Mouse (Mus musculus) spleen, adult 18-20 months (tissue): ENCODE data around the gene Smim9.
"Not testable (repeated sequence)": the region's sequence is repeated elsewhere in the genome, so short reads cannot be mapped to it uniquely, and the experiment has no call there.

Experiments used
- DNase-seq, 2 experiments: peaks; one replicate each; pipeline ENCODE4 v3.0.0; 2022; ENCODE audit warnings: mixed read lengths in 2 of 2

Gene Smim9

GRCm38 (mm10) chrX:75163670-75164069 lies at the start of gene Smim9:
TSS of gene Smim9 (minus strand) at chrX:75163770.
- no peak for DNase-seq

DNA sequence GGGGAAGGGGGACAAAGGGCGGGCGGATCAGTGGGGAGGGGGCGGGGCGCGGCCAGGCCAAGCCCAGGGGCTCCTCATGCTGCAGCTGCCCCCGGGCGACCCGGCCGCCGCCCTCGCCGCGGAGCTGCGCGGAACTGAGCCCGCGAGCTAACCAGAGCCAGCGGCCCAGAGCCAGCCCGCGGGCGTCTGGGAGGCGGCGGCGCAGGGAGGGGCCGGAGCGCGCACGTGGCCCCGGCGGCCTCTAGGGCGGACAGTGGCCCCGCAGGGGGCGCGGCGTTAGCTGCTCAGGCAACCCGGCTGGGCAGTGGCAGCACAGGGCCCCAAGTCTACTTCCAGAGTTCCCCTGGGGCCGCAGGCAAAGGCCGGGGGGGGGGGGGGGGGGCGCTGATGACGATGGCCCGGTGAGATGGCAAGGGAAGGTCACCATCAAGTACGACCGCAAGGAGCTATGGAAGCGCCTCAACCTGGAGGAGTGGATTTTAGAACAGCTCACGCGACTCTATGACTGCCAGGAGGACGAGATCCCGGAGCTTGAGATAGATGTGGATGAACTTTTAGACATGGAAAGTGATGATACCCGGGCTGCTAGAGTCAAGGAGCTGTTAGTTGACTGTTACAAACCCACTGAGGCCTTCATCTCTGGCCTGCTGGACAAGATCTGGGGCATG lies 7.9 kb downstream of the Smim9 start:
- DNase-seq: peak in 1 of 2 experiments; percentile 30

- no peak for DNase-seq
These were observed 11.3 kb downstream of the Smim9 start for GRCm38 (mm10) chrX:75152249-75152648.

DNA sequence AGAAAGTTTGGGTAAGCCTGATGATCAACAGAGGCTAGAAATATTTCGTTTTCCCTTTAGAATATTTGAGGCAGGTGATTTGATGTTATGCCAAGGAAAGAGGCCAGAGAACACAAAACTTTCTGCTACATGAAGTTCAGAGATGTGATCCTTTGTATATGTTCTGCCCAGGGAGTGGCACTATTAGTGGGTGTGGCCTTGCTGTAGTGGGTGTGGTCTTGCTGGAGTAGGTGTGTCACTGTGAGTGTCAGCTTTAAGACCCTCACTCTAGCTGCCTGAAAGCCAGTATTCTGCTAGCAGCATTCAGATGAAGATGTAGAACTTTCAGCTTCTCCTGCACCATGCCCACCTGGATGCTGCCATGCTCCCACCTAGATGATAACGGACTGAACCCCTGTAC lies 13.3 kb downstream of the Smim9 start:
- no peak for DNase-seq

GRCm38 (mm10) chrX:75148414-75148813 lies 15.2 kb downstream of the Smim9 start:
- DNase-seq: no peak

GRCm38 (mm10) chrX:75143124-75143555 lies 20.4 kb downstream of the Smim9 start:
- not testable (repeated sequence) for DNase-seq

DNA sequence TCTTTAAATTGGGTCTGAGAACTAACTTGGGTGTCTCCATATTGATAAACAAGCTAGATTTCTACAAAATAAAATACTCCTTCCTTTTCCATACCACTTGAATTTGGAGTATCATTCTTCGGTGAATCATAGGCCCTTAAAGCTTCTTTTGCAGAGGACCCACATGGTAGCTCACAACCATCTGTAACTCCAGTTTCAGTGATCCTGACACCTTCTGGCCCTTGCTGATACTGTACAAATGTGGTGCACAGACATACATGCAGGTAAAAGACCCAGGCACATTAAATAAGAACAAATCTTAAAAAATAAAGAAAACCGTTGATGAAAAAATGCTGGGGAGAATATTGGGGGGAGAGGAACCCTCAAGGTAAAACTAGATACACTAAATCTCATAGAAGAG lies 25.4 kb downstream of the Smim9 start:
- DNase-seq: no peak

- DNase-seq: no peak
These were observed 25.8 kb downstream of the Smim9 start for GRCm38 (mm10) chrX:75137729-75138128.

DNA sequence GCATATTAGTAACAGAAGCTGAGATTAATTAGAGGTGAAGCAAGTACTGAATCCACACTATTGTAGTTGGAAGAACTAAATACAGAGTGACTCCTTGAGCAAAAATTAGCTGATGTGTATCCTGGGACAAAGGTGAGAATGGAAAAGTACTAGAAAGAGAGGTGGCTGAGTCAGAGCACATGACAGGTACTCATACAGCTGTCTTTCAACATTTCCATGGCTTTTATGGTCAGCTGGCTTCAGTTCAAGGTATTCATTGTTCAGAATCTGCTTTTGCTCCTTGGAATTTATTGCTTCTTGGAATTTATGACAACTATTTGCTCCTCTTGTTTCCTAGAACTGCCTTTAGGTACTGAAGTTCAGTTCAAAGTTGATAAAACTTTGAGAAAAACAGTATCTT lies 26.6 kb downstream of the Smim9 start:
- DNase-seq: no peak

GRCm38 (mm10) chrX:75130467-75131160 lies 33.0 kb downstream of the Smim9 start, which contains the start of gene Mpp1:
TSS of gene Mpp1 (minus strand) at chrX:75131016.
- DNase-seq: peak; percentile 65 to 71

- DNase-seq: no peak
These were observed 34.1 kb downstream of the Smim9 start for GRCm38 (mm10) chrX:75129474-75129873.

DNA sequence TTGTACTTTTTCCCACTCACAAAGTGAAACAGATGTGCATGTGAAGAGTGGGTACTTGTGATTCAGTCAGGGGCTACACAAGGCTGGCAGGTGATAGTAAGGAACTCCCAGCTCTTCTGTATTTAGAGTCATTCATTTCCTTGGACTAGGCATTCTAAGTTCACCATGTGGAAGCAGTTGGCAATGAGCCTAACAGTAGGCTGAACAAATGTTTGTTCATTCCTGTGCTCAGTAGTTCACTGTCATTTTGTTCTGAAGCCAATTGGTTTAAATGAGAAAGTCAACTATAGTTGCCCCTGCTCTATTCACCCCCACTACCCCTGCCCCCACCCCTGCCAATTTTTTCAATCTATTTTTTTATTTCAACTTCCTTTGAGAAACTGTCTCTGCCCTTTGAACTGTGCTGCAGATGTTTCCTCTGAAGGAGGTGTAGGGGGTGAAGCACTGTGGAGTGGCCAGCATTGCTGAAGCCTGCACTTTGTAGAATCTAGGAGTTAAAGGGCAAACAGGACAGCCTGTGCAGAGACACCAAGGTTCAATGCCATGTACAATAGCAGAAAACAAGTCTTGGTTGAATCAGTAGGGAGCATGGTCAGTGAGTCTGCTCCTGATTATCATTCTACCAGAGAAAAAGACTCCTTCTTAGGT lies 35.1 kb downstream of the Smim9 start:
- DNase-seq: no peak

- DNase-seq: no peak
These were observed 36.7 kb downstream of the Smim9 start for GRCm38 (mm10) chrX:75126893-75127292.

GRCm38 (mm10) chrX:75125606-75126005 lies 38.0 kb downstream of the Smim9 start:
- DNase-seq: no peak

DNA sequence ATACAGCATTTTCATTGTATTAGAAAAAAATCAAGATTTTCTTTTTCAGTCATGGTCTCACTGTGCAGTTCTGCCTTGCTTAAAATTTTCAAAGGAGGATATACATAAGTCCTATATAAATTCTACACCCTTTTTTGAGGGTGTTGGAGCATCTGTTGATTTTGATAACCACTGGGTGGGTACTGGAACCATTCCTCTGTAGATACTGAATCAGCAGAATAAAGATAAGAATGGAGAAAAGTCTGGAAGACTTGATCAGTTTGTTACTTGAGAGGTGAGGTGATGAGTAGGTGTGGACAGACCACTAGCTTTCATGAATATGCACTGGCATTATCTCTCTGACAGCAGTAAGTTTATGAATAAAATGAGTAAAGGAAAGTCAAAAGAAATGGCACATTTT lies 48.0 kb downstream of the Smim9 start:
- DNase-seq: no peak

DNA sequence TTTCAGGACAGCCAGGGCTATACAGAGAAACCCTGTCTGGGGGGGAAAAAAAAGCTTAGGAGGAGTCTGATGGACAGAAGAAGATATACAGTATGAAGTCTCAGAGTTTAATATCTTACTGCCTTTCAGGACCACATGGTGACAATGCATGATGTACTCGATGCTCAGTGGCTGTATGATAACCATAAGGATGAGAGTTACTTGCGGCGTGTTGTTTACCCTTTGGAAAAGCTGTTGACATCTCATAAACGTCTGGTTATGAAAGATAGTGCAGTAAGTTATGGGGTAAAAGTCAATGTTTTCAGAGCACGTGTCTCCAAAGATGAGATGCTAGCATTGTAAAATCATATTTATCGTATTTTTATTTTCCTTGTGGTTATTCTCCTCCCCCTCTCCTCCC lies 61.3 kb downstream of the Smim9 start:
- no peak for DNase-seq

DNA sequence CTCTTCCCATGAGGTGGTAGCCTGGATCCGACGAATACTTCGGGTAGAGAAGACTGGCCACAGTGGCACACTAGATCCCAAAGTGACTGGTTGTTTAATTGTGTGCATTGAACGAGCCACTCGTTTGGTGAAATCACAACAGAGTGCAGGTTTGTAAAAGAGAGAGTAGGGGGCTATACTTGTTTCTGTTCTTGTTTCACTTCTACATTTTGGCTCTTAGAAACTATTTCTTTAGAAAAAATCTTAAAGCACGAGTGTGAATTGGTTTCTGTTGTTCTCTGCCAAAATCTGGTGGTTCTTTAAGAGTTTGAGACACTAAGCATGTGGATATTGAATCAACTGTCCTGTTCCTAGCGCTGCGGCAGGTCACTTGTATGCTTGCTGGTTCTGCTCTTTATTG lies 64.8 kb downstream of the Smim9 start:
- DNase-seq: no peak

DNA sequence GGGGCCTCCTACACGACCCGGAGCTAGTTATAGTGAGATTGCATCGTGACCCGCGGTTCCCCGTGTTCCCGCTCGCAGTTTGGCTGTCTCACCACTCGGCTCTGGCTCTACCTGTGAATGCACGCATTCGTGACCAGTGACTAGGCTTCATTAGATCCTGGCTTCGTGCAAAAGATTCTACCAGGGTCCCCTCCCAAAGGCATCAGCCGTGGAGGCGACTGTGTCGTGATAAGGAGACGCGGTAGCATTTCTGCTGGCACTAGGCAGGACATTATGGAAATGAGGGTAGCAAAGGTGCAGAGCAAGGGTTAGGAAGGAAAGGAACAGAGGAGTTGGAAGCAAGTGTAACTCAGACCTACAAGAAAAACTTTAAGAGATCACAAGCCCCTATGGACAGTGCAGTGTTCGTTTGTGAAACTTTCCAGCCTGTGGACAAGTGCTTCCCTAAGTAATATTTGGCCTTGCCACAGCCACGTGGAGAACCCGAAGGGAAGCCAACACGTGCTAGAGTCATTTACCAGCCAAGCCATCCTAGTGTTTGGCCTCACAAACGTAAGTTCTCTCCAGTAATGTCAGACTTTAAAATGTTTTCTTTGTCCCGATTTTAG lies 67.3 kb downstream of the Smim9 start:
- no peak for DNase-seq
